Mouse (Mus musculus) testis, adult 2 months (tissue): ENCODE results near the gene Inmt. TPM values are rescaled to one million over a fixed set of nuclear protein-coding genes. Genes with fewer than 3 reads are reported as not detected.

Experiments used
- H3K27ac ChIP-seq: fragments of 200-500 bp; 2 replicates; pipeline ENCODE4 v1.5.1; 2012; ENCODE audit warnings: low read depth, low read length; ENCODE audit not compliant: control insufficient read depth, insufficient read depth
- H3K27me3 ChIP-seq: fragments of 200-500 bp; 2 replicates; pipeline ENCODE4 v1.6.1; 2012; ENCODE audit warnings: mild to moderate bottlenecking, low read length, moderate library complexity; ENCODE audit not compliant: control insufficient read depth, insufficient read depth
- H3K36me3 ChIP-seq: fragments of 200-500 bp; 2 replicates; pipeline ENCODE4 v1.6.1; 2012; ENCODE audit warnings: mild to moderate bottlenecking, low read length; ENCODE audit not compliant: control insufficient read depth, insufficient read depth
- H3K4me1 ChIP-seq: fragments of 200-500 bp; 2 replicates; pipeline ENCODE4 v1.6.1; 2012; ENCODE audit warnings: low read length; ENCODE audit not compliant: control insufficient read depth, insufficient read depth
- H3K4me3 ChIP-seq: fragments of 200-500 bp; 2 replicates; pipeline ENCODE4 v1.5.1; 2012; ENCODE audit warnings: low read depth, mild to moderate bottlenecking, low read length, moderate library complexity, mixed read lengths; ENCODE audit not compliant: control insufficient read depth
- CTCF ChIP-seq: fragments of 200-500 bp; IDR thresholded peaks from 2 replicates; pipeline ENCODE4 v1.5.1; 2012; ENCODE audit warnings: low read depth, mild to moderate bottlenecking, inconsistent platforms, low read length, moderate library complexity; ENCODE audit not compliant: control insufficient read depth, insufficient read depth, insufficient replicate concordance
- POLR2A ChIP-seq: fragments of 200-500 bp; IDR thresholded peaks from 2 replicates; pipeline ENCODE4 v1.6.1; 2012; ENCODE audit warnings: low read depth, mild to moderate bottlenecking, inconsistent platforms, low read length, moderate library complexity; ENCODE audit not compliant: control insufficient read depth
- polyA plus RNA-seq: library from polyadenylated mRNA; depleted of rRNA; stranded (reverse); fragments of >200 nt; gene quantifications from 2 replicates; pipeline ENCODE4 v1.2.3, GENCODE M21; 2012; rRNA removed

Inmt gene
- polyA plus RNA-seq, 1 experiment: 0.32 TPM

DNA sequence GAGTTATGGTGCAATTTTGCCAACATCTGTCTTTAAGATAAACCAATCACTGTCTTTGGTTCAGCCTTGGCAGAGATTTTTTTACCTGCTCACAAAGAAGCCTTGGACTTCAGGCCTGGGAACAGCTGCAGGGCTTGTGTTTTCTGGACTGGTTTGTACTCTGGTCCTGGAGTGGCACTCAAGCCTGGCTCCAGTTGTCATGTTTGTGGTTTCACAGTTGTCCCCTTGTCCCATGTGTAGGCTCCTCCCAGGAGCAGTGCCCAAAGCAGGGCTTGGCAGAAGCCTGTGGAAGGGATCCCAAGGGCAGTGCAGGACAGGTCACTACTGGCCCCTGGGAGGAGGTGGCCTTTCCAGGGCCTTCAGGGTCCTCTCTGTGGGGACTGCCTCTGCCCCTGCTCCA is 36.5 kb downstream of the Inmt start:
- no peak overlapping the region for H3K4me3 ChIP-seq
- H3K4me1 ChIP-seq: no peaks in the 10 kb centered on the region
- H3K27ac ChIP-seq: no peak overlapping the region
- no peaks in the 10 kb centered on the region for H3K27me3 ChIP-seq
- H3K36me3 ChIP-seq: no peaks in the 10 kb centered on the region
- no peak for TF ChIP-seq POLR2A

DNA sequence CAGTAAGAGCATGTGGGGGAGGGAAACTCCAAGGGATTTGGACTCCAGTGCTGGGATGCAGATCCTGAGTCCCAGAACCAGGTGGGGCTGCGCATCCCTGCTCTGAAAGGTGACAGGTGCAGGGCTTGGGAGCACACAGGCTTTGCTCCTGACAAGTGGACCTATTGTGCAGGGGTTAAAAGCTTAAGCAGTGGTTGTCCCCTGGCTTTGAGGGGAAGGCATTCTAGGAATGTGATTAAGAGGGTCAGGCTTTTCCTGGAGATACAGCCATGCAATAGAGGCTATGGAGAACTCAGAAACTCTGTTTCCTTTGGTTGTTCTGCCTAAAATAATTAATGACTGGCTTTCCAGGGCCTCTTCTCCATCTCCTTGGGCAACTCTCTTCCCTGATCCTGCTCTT is 41.4 kb downstream of the Inmt start:
- no peaks in the 10 kb centered on the region for H3K27me3 ChIP-seq
- no peaks in the 10 kb centered on the region for H3K36me3 ChIP-seq
- no peak overlapping the region for H3K4me3 ChIP-seq
- H3K4me1 ChIP-seq: no peaks in the 10 kb centered on the region
- TF ChIP-seq POLR2A: no peak
- TF ChIP-seq CTCF: no peak
- H3K27ac ChIP-seq: no peak overlapping the region

DNA sequence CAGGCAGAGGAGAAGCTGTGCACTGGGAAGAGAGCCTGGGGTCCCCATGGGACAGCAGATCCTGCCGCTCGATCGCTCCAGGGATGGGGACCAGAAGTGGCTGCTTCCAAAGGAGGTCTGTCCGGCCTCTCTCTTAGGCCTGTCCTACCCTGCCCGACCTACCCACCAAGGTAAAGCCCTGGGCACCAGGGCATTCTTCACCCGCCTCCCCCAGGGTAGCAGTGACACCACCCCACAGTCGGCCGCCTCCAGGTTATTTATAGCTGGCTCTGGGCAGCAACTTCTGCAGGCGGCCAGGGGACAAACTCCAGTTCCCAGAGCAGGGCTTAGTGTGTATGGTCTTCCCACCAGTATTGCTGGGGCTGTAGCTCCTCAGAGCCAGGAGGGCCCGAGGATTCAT is 42.0 kb downstream of the Inmt start, which contains the start of gene Crhr2:
Crhr2 (minus strand) TSS at position 223 of the 400 bp plus-strand sequence.
- TF ChIP-seq POLR2A (no peak), CTCF (no peak)
- Histone ChIP-seq H3K4me1 (no peaks in the 10 kb centered on the region), H3K27ac (no peak within 1 kb of the TSS), H3K4me3 (no peak within 1 kb of the TSS), H3K27me3 (no peaks in the 10 kb centered on the region), H3K36me3 (no peaks in the 10 kb centered on the region)

DNA sequence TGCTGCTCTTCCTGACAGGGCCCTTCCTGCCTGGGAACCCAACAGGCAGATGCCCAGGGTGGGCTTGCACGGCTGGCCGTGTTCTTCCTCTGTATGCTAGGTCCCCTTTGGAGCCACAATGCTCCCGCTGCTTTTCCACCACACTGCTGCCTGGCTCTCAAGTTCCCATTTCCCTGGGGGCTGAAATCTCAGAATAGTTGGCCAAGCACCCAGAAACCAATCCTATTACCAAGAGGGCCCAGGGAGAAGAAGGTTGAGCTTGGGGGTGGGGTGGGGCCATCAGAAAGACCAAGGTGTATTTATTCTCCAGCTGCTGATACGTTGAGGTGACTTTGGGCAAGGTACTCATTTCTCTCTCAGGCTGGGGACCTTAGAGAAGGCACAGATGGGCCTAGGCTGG is 43.5 kb downstream of the Inmt start:
- Histone ChIP-seq H3K27ac (no peak overlapping the region), H3K4me3 (no peak overlapping the region), H3K36me3 (no peaks in the 10 kb centered on the region), H3K4me1 (no peaks in the 10 kb centered on the region), H3K27me3 (no peaks in the 10 kb centered on the region)
- TF ChIP-seq CTCF (no peak), POLR2A (no peak)

DNA sequence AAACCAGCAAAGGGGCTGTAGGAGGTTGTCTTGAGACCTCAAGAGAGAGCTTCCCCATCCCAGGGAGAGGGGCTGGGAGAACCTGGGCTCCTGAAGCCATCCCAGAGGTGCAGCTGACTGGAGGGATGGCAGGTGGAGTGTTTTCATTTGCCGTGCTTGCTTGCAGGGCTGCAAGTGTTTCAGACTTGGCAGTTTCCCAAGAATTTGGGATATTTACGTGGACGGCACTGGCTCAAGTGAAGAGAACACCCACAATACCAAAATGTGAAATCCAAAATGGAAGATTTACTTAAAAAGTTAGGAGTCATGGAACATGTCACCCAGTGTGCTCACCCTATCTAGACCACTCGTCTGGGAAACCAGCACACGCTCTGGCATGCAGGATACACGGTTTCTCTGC is 44.2 kb downstream of the Inmt start:
- TF ChIP-seq POLR2A: no peak
- no peak for TF ChIP-seq CTCF
- Histone ChIP-seq H3K4me3 (no peak overlapping the region), H3K27ac (no peak overlapping the region), H3K36me3 (no peaks in the 10 kb centered on the region), H3K4me1 (no peaks in the 10 kb centered on the region), H3K27me3 (no peaks in the 10 kb centered on the region)

DNA sequence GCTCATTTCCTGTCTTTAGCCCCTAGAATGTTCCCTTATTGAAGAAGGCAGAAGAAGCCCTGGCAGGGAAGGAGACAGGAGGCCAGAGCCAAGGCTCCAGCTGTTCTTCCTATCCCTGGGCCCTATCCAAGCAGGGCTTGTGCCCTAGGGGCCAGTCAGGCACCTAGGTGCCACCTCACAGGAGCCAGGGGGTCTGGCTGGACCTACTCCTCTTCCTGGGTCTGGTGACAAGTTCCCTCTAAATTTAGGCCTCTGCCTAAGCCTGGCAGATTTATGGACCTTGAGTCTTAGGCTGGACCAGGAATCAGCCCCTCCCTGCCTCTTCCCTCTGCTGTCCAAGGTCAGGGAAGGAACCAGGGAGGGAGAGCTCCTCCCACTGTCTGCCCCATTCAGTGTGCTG is 46.5 kb downstream of the Inmt start:
- Histone ChIP-seq H3K27ac (no peak overlapping the region), H3K36me3 (no peaks in the 10 kb centered on the region), H3K4me3 (no peak overlapping the region), H3K4me1 (no peaks in the 10 kb centered on the region), H3K27me3 (no peaks in the 10 kb centered on the region)
- no peak for TF ChIP-seq CTCF
- no peak for TF ChIP-seq POLR2A

DNA sequence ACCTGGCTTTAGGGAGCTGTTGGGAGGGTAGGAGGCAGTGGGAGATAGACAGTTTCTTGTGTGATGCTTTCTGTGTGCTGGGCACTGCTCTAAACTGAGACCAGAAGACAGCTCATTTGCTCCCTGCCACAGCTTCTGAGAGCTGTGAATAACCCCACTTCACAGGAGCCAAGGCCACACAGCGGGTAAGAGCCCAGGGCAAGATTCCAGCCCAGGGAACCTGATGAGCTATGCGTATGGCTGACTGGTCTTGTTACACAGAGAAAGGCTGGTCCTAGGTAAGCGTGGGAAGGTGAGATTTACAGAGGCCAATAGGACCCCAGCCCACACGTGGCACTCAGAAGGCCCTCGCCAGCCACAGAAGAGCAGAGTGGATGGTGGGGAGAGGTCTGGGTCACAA is 48.3 kb downstream of the Inmt start:
- H3K27ac ChIP-seq: no peak overlapping the region
- no peak overlapping the region for H3K4me3 ChIP-seq
- TF ChIP-seq POLR2A (no peak), CTCF (no peak)

DNA sequence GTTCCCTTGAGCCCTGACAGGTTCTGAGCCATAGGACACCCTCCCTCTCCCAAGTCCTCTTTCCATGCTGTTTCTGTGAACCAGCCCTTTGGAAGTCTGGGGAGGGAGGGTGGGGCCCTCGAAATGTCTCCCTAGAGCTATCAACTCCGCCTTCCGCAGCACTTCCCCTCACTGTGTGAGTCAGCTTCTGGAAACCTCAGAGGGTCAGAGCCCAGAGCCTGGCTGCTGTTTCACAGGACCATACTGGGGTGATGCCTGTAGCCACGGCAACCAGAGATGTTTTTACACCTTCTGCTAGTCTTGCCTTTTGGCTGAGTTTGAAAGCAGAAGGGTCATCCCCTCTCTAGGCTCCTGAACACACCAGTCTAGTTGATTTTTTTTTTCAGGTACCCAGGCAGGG is 51.8 kb downstream of the Inmt start:
- no peak for TF ChIP-seq CTCF
- TF ChIP-seq POLR2A: no peak
- no peak overlapping the region for H3K27ac ChIP-seq

More for the DNA sequence above, 48.3 kb downstream of the Inmt start:
- no peaks in the 10 kb centered on the region for H3K27me3 ChIP-seq
- no peaks in the 10 kb centered on the region for H3K36me3 ChIP-seq
- no peaks in the 10 kb centered on the region for H3K4me1 ChIP-seq

More for the DNA sequence above, 51.8 kb downstream of the Inmt start:
- no peaks in the 10 kb centered on the region for H3K27me3 ChIP-seq
- H3K4me1 ChIP-seq: no peaks in the 10 kb centered on the region
- no peaks in the 10 kb centered on the region for H3K36me3 ChIP-seq
- no peak overlapping the region for H3K4me3 ChIP-seq

Other genes starting within 250 kb of the Inmt start
- gene Nod1, start 202.4 kb downstream of the Inmt start, polyA plus RNA-seq: 0.88 and 1.3 TPM in 2 replicates
- 5.6 and 6.0 TPM in 2 replicates for gene Ggct, start 182.1 kb downstream of the Inmt start, polyA plus RNA-seq
- 18.8 and 21.3 TPM in 2 replicates for gene Gars, start 137.0 kb downstream of the Inmt start, polyA plus RNA-seq
- gene Crhr2, start 42.0 kb downstream of the Inmt start, polyA plus RNA-seq: 0.07 and 0.15 TPM in 2 replicates
- 61.8 and 84.2 TPM in 2 replicates for gene Mindy4, start 28.3 kb upstream of the Inmt start, polyA plus RNA-seq
- gene Aqp1, start 161.4 kb upstream of the Inmt start, polyA plus RNA-seq: 1.9 and 4.7 TPM in 2 replicates
- gene Ghrhr, start 201.3 kb upstream of the Inmt start, polyA plus RNA-seq: not detected in 2 replicates